Mouse (Mus musculus) R1 (cell line): ENCODE results near the gene Gm14525.
"Not testable (repeated sequence)": the region's sequence is repeated elsewhere in the genome, so short reads cannot be mapped to it uniquely, and the experiment has no call there.

Experiments
- DNase-seq: peaks from one replicate; pipeline ENCODE4 v3.0.0-alpha.2; 2018; ENCODE audit warnings: low read depth, low spot score

Gm14525 gene

GRCm38 (mm10) chrX:26702538-26702937 lies at the start of gene Gm14525:
Gene Gm14525 (minus strand): TSS chrX:26702638.
- DNase-seq: not testable (repeated sequence)
